Mouse (Mus musculus) heart, adult 18-20 months (tissue): ENCODE data around the gene Slc25a29. TPM values are rescaled to one million over a fixed set of nuclear protein-coding genes. Genes with fewer than 3 reads are reported as not detected.

ENCODE experiments used
- DNase-seq, 2 experiments: peaks; one replicate each; pipeline ENCODE4 v3.0.0; 2021 to 2022; ENCODE audit warnings: mixed read lengths in 1 of 2
- microRNA-seq, 2 experiments: library from miRNA; unstranded; fragments of <30 nt; microRNA quantifications; one replicate each; pipeline ENCODE4 v1.2.0; 2022
- total RNA-seq, 2 experiments: library from RNA; stranded (reverse); gene quantifications; 2 replicates each; pipeline ENCODE4 v1.2.3; 2021

The Slc25a29 gene
- total RNA-seq, 2 experiments from 2014 or later, result 8.7 to 9.1 TPM

DNA sequence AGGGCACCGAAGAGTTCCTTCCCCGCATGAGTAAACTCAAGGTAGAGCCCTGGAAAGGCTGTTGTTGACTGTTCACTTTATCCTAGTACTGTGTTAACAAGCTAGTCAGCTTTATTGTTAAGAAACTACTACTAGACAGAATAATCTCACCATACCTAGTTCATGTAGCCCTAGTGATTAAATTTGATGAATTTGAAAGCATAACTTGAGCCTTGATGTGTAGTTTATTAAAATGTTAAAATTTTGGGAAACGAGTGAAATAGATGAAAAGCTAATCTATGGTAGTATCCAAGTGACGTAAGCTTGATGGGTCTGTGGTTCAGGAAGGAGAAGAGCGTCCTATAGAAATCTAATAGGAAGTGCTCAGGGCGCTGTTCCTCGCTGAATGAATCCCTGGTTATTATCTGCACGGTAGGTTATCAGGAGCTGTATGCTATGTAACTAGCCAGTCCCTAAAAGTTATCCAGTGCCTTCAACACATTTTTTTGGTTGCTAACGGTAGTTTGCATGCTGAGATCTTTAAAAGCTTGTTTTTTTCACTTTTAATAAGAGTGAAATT lies 40.6 kb downstream of the Slc25a29 start:
- DNase-seq, result no peak

DNA sequence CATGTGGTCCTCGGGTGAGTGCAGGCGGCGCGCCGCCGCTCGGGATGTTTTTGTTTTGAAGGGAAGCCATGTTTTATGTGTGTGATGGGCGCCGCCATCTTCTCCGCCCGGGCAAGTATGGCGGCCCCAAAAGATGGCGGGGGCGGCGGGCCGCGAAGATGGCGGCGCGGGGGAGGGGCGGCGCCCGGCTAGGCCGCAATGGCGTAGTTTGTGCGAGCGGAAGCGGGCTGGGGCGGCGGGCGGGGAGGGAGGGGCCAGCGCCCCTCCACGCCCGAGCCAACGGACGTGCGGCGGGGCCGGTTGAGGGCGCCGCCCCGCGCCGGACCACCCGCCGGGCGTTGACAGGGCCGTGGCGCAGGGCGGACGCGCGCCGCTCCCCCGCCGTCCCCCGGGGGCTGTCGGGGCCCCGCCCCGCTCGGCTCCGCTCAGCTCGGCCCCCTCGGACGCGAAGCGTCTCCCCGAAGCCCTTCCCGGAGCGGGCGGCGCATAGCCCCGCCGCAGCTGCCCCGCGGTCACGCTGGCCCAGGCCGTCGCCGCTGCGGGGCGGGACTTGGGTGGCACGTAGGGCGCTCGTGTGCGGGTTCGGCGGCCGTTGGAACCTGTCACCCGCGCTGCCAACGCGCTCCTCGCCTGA lies 41.5 kb downstream of the Slc25a29 start:
- peak; percentile 83 to 89 for DNase-seq

DNA sequence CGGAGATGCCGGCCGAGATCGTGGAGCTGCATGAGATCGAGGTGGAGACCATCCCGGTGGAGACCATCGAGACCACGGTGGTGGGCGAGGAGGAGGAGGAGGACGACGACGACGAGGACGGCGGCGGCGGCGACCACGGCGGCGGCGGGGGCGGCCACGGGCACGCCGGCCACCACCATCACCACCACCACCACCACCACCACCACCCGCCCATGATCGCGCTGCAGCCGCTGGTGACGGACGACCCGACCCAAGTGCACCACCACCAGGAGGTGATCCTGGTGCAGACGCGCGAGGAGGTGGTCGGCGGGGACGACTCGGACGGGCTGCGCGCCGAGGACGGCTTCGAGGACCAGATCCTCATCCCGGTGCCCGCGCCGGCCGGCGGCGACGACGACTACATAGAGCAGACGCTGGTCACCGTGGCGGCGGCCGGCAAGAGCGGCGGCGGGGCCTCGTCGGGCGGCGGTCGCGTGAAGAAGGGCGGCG lies 42.2 kb downstream of the Slc25a29 start:
- peak; percentile 34 to 46 for DNase-seq

DNA sequence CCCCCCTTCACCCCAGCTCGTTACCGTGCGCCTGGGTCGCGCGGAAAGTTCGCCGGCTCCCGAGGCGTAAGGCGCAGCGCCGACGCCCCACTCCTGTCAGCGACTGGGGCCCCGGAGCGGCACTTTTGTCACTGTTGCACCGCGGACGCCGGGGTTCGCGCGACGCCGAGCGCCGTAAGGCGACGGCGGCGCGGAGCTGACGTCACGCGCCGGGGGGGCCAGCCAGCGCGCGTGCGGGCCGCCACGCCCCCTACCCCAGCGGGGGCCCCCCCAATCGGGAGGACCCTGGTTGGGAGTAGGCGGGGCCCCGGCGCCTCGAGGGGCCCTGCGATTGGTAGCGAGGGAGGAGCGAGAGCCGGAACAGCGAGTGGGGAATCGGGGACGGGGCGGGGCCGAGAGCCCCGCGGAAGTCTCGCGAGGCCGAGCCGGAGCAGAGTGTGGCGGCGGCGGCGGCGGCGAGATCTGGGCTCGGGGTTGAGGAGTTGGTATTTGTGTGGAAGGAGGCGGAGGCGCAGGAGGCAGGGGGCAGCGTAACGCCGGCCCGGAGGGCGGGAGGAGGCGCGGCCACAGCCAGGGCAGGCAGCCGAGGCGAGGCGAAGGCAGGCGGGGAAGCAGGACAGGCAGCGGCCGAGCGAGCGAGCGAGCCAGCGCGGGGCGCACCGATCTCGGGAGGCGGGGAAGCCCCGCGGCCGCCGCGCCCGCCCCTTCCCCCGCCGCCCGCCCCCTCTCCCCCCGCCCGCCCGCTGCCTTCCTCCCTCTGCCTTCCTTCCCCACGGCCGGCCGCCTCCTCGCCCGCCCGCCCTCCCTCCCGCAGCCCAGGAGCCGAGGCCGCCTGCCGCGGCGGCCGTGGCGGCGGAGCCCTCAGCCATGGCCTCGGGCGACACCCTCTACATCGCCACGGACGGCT lies 42.9 kb downstream of the Slc25a29 start, which contains the start of gene Yy1:
Yy1 (plus strand) TSS at position 428 of the 907 bp plus-strand sequence.
- peak; percentile 96 to 99 for DNase-seq

DNA sequence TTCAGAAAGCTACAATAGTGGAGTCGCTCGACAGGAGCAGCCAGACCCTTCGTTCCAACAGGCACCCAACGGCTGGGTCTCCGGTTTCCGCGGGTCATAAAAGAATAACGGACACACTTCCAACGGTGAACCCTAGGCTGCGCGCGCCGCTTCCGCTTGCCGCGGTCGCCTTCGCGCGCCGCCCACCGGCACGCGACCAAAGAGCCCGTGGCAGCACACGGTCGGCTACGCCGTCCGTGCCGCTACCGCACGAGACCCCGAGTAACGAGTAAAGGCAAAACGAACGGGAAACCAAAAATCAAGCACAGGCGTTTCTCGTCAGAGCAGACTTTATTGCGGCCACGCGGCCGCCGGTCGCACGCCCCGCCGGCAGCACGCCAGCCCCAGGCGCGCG lies 43.5 kb downstream of the Slc25a29 start:
- peak; percentile 82 to 88 for DNase-seq

DNA sequence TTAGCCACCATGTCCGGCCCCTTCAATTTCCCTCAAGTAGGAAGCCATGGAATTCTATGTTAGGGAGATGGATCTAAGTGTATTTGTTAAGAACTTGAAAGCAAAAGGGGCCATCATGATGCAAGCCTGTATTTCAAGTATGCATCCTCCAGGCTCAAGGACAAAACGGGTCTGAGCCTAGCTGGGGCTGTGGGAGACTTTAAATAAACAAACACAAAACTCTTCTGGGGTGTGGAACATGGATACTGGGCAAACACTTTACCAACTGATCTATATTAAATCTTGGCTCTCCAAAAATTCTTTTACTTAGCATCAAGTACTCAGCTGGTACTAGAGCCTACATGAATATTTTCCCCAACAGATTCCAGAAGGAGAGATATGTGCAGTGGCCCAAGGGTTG lies 48.4 kb downstream of the Slc25a29 start:
- no peak for DNase-seq

DNA sequence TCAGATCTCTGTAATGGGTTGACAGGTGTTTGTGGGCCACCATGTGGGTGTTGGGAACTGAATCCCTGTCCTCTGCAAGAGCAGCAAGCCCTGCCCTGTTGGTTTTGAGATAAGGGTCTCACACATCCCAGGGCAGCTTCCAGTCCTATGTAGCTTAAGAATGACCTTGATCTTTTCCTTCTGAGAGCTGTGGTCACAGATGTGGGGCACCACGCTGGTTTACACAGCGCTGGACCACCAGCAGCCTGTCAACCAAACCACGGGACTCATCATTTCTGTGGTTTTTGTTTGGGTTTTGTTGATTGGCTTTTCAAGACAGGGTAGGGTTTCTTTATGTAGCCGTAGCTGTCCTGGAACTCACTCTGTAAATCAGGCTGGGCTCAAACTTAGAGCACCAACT lies 50.5 kb downstream of the Slc25a29 start:
- DNase-seq, result no peak

DNA sequence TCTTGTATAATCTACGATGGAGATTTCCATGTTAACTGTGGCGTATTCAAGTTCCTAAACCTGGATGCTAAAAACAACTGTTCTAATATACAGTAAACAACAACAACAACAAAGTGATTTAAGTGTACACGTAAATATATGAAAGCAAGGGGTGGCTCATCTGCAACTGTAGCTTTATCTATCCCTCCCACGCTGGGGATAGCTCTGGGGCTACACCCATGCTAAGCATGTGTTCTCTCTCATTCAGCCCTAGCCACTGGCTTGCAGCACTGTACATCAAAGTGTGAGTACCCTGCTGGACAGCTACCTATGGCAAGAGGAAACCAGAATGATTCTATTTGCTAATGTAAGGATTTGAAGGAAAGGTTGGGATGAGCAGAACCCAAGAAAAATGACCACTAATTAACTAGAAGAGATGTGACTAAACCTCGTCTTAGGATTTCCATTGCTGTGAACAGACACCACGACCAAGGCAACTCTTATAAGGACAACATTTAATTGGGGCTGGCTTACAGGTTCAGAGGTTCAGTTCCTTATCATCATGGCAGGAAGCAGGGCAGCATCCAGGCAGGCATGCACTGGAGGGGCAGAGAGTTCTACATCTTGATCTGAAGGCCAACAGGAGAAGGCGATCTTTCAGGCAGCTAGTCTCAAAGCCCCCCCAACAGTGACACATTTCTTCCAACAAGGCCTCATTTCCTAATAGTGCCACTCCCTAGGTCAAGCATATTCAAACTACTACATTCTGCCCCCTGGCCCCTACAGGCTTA lies 55.4 kb downstream of the Slc25a29 start:
- no peak for DNase-seq

Small RNA genes within 50 kb of the gene (microRNA-seq; reads per million reads assigned to microRNA genes)
- gene Mir345, result 104 to 116 reads per million in 2 experiments

Other genes starting within 250 kb of the Slc25a29 start
- gene Degs2, start 133.6 kb downstream of the Slc25a29 start, total RNA-seq, result 1 to 10 TPM in 1 of 2 experiments, under 1 TPM in 1; 0.17 to 1.1 TPM
- gene Yy1, start 42.9 kb downstream of the Slc25a29 start, total RNA-seq, result 10 to 100 TPM; 31.5 to 37.2 TPM
- 1 to 10 TPM; 8.1 to 9.1 TPM for gene Slc25a47, start 163 bp upstream of the Slc25a29 start, total RNA-seq
- 1 to 10 TPM; 4.7 to 5.7 TPM for gene Wdr25, start 57.7 kb upstream of the Slc25a29 start, total RNA-seq
- 10 to 100 TPM; 29.1 to 41.2 TPM for gene Wars, start 58.3 kb upstream of the Slc25a29 start, total RNA-seq
- under 1 TPM; 0.17 to 0.28 TPM for gene Begain, start 232.3 kb upstream of the Slc25a29 start, total RNA-seq